Mouse (Mus musculus): ENCODE measurements around the gene Ddr1.
A peak's percentile ranks its signal among the peaks of the same experiment; 100 is the strongest.

DNA sequence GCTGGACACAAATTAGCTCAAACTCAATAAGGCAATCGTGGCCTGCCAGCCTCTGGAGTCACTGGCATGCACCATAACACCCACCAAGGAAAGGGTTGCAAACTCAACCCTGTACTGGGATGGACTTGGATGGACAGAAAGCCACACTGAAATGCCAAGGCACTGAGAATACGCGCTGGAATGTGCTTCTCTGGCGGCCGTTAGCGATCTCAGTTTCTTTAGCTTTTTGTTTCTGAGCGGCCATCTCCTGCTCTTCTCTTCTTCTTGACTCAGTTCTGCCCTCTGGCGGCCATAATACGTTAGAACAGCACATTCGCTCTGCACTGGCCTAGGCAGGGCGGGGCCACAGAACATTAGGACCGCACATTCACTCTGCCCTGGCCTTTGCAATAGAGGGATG, 33.3 kb upstream of the Ddr1 start:
- TF ChIP-seq CTCF (IDR thresholded peaks at IDR 0.05; ENCODE audit: control insufficient read depth, insufficient read depth, insufficient replicate concordance, low read depth, low read length) (peak; percentile 80; the same call in 1 of the 2 replicates), POLR2A (IDR thresholded peaks at IDR 0.05; ENCODE audit: control insufficient read depth, low read depth, low read length) (no peak)

All from testis, adult 2 months (tissue).